Mouse (Mus musculus) limb, embryonic 10.5 days (tissue): ENCODE data around the gene Ifrd1. TPM values are rescaled to one million over a fixed set of nuclear protein-coding genes. Genes with fewer than 3 reads are reported as not detected.
A peak's percentile ranks its signal among the peaks of the same experiment; 100 is the strongest.

ENCODE experiments used
- DNase-seq: peaks from one replicate; pipeline ENCODE4 v3.0.0-alpha.2; 2017; ENCODE audit warnings: low spot score
- H3K27ac ChIP-seq: fragments of 300-500 bp; sonication (generic); 2 replicates; pipeline ENCODE4 v1.5.1; 2016; ENCODE audit warnings: mild to moderate bottlenecking
- H3K27me3 ChIP-seq: fragments of 300-500 bp; sonication (generic); 2 replicates; pipeline ENCODE4 v1.6.1; 2016; ENCODE audit warnings: low read depth, mild to moderate bottlenecking; ENCODE audit not compliant: poor library complexity, severe bottlenecking
- H3K36me3 ChIP-seq: fragments of 300-500 bp; sonication (generic); 2 replicates; pipeline ENCODE4 v1.6.1; 2016; ENCODE audit warnings: mild to moderate bottlenecking, moderate library complexity
- H3K4me1 ChIP-seq: fragments of 300-500 bp; sonication (generic); 2 replicates; pipeline ENCODE4 v1.6.1; 2016
- H3K4me3 ChIP-seq: fragments of 300-500 bp; sonication (generic); 2 replicates; pipeline ENCODE4 v1.5.1; 2016; ENCODE audit warnings: mild to moderate bottlenecking, moderate library complexity
- H3K9me3 ChIP-seq: fragments of 300-500 bp; sonication (generic); replicated peaks from 2 replicates; pipeline ENCODE4 v1.6.1; 2016; ENCODE audit warnings: mild to moderate bottlenecking
- WGBS: fragments of 180-500 bp; shearing (Covaris S2); methylation state at CpG from one replicate; pipeline ENCODE4 v1.1.7; 2016; 5-methylcytosine and 5-hydroxymethylcytosine counted together
- microRNA counts: library from miRNA; unstranded; fragments of <30 nt; microRNA quantifications from one replicate; lab custom pipeline; 2017
- microRNA-seq: library from miRNA; unstranded; fragments of <30 nt; microRNA quantifications from one replicate; pipeline ENCODE4, GENCODE M21; 2017
- polyA plus RNA-seq: library from polyadenylated mRNA; unstranded; fragments of >200 nt; fragmentation: Nextera tagmentation; extraction: Ambion mirVana; gene quantifications from 2 replicates; pipeline ENCODE4 v1.2.1, GENCODE M21; 2016

The Ifrd1 gene
- polyA plus RNA-seq, 1 experiment from 2014 or later = 117 TPM

DNA sequence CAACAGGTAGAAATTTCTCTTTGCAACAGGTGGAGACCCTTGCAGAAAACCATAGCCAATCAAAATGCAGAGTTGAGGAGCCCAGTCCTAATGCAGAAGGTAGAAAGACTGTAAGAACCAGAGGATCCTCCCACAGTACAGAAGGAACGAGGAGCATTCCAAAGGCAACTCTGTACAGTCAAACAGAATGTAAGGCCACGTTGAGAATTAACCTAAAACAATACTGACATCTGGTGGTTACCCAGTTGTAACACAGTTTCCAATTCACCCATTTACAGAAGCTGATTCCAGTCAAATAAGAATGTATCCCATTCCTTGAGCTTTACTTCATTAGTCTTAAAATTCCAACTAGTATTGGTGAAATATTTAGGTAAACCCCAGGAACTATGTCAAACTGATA is 83.7 kb downstream of the Ifrd1 start:
- WGBS = 14% methylated on average over 2 of the region's 2 CpGs
- H3K27me3 ChIP-seq = no peaks in the 10 kb centered on the region
- no peaks in the 10 kb centered on the region for H3K9me3 ChIP-seq
- no peaks in the 10 kb centered on the region for H3K4me1 ChIP-seq
- DNase-seq = no peak
- H3K36me3 ChIP-seq = no peaks in the 10 kb centered on the region
- H3K4me3 ChIP-seq = no peak overlapping the region
- H3K27ac ChIP-seq = no peak overlapping the region

DNA sequence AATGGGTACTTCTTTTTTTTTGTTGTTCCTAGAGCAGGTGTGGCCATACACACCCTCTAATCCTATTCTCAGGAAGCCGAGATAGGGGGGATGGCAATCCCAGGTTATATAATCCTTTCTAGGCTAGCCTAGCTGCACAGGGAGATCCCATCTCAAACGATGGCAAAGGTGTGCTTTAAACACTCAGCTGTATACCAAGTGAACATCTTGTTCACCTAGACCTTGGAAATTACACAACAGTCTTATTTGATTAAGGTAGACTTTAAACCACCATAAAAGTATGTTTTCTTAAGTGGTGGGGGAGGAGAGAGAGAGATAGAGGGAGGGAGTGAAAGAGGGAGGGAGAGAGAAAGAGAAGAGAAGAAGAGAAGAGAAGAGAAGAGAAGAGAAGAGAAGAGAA is 87.5 kb downstream of the Ifrd1 start:
- H3K27ac ChIP-seq = no peak overlapping the region
- H3K9me3 ChIP-seq = no peaks in the 10 kb centered on the region
- 80% methylated on average over 2 of the region's 2 CpGs for WGBS
- no peak overlapping the region for H3K4me3 ChIP-seq
- H3K27me3 ChIP-seq = no peaks in the 10 kb centered on the region
- H3K4me1 ChIP-seq = no peaks in the 10 kb centered on the region
- no peak for DNase-seq
- no peaks in the 10 kb centered on the region for H3K36me3 ChIP-seq

DNA sequence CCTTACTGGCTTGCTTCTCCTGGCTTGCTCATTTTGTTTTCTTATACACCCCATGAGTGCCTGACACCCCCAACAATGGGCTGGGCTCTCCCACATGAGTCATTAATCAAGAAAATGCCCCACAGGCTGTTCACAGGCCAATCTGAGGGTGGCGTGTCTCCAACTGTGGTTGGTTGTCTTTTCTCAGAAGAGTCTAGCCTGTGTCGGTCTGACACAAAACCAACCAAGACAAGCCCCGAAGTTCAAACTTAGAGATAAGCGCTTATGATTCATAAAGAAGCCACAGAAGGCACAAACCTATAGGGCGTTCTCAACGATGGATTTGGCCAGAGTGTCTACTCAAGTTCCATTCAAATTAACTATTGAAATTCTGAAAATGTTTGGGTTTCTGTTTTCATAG is 94.1 kb downstream of the Ifrd1 start:
- WGBS = 92% methylated on average over 6 of the region's 6 CpGs
- Histone ChIP-seq H3K27me3 (no peaks in the 10 kb centered on the region), H3K9me3 (no peaks in the 10 kb centered on the region), H3K36me3 (no peaks in the 10 kb centered on the region), H3K4me1 (0 out of 2 replicates have a peak, but pooled peaks cover 2% of the 10 kb centered on the region), H3K4me3 (no peak overlapping the region), H3K27ac (no peak overlapping the region)
- no peak for DNase-seq

DNA sequence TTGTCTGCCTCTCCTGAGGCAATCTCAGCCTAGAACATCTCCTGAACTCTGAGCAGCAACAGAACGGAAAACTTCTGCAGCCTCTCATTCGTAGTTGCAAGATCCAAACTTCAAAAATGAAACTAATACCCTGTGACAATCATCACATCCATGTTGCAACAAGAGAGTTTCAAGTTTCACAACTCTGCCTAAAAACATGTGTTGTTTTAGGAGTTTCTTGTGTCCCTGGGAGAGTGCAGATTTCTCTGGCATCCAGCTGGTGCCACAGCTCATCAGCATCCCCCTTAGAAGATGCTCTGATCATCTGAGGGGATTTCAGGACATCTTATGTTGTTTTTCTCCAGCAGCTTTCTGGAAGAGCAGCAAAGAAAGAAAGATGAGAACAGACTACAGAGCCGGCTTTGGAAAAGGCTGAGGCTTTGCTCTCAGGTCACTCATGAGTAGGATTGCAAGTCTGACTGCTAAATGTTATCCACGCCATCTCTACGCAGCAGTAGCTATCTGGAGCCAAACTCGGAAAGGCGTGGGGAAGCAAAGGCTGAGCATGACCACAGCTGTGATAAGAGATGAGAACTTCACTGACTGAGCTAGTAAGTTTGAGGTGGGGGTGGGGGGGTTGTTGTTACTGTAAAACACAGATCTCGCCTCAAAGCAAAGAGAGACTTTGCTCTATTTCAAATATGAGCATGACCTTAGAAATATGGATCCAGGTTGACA is 95.8 kb downstream of the Ifrd1 start:
- H3K27ac ChIP-seq = no peak overlapping the region
- no peak overlapping the region for H3K4me3 ChIP-seq
- no peaks in the 10 kb centered on the region for H3K27me3 ChIP-seq
- H3K36me3 ChIP-seq = no peaks in the 10 kb centered on the region
- no peaks in the 10 kb centered on the region for H3K9me3 ChIP-seq
- no peak for DNase-seq
- 0 out of 2 replicates have a peak, but pooled peaks cover 2% of the 10 kb centered on the region for H3K4me1 ChIP-seq
- WGBS = 83% methylated on average over 8 of the region's 8 CpGs

MicroRNAs within 50 kb of the gene (microRNA counts, 519-probe panel; counts per million panel counts)
- microRNA mmu-miR-1938 (lab: Ali Mortazavi, UCI) = 684 counts per million, percentile 72 among the panel's probes with 10 or more counts

Small RNA genes lying within 50 kb of the gene (microRNA-seq; reads per million reads assigned to microRNA genes)
- gene Mir1938 = not detected

Other genes starting within 250 kb of the Ifrd1 start
- 16.3 and 23.8 TPM in 2 replicates for gene Arl4a, start 210.5 kb downstream of the Ifrd1 start, polyA plus RNA-seq
- 0.09 TPM in 1 of 2 replicates, not detected in the other for gene Scin, start 114.3 kb downstream of the Ifrd1 start, polyA plus RNA-seq
- not detected in 2 replicates for gene Lsmem1, start 49.0 kb downstream of the Ifrd1 start, polyA plus RNA-seq
- gene Zfp277, start 197.4 kb upstream of the Ifrd1 start, polyA plus RNA-seq = 37.9 and 38.9 TPM in 2 replicates
- 16.9 and 18.8 TPM in 2 replicates for gene Dock4, start 197.4 kb upstream of the Ifrd1 start, polyA plus RNA-seq